Mouse (Mus musculus): ENCODE measurements at regions not wholly inside any gene's neighbourhood (a gene's known extent, or its start where the extent isn't known, plus 50 kb on each side); places are given as distances from the start of the nearest gene placed in this dataset.

- H3K4me3 ChIP-seq (ENCODE audit: low read depth, low read length), result no peak overlapping the region
- H3K9ac ChIP-seq (ENCODE audit: low read depth, low read length), result no peak overlapping the region
- 92% methylated on average over 1 of the region's 1 CpGs for WGBS
- H3K4me2 ChIP-seq (ENCODE audit: low read length), result no peak overlapping the region
- H3K27me3 ChIP-seq (ENCODE audit: control insufficient read depth, insufficient read depth, low read depth, low read length), result no peaks in the 10 kb centered on the region
- H3K4me1 ChIP-seq (ENCODE audit: control insufficient read depth, insufficient read depth, low read length), result no peaks in the 10 kb centered on the region
- H3K9me3 ChIP-seq (replicated peaks; ENCODE audit: control insufficient read depth, low read length, poor library complexity, severe bottlenecking), result no peaks in the 10 kb centered on the region
- no peak overlapping the region for H3K27ac ChIP-seq (ENCODE audit: low read length)
- no peak for ATAC-seq
- no peaks in the 10 kb centered on the region for H3K36me3 ChIP-seq (ENCODE audit: control insufficient read depth, insufficient read depth, low read length)
Measured at GRCm38 (mm10) chr12:71393752-71394151, 84.1 kb downstream of the Dact1 start.

GRCm38 (mm10) chr12:71397456-71397855, 87.8 kb downstream of the Dact1 start:
- 97% methylated on average over 7 of the region's 7 CpGs for WGBS
- no peaks in the 10 kb centered on the region for H3K4me1 ChIP-seq (ENCODE audit: control insufficient read depth, insufficient read depth, low read length)
- H3K4me3 ChIP-seq (ENCODE audit: low read depth, low read length), result no peak overlapping the region

GRCm38 (mm10) chr12:71398701-71399100, 89.0 kb downstream of the Dact1 start:
- H3K27me3 ChIP-seq (ENCODE audit: control insufficient read depth, insufficient read depth, low read depth, low read length), result no peaks in the 10 kb centered on the region
- H3K4me2 ChIP-seq (ENCODE audit: low read length), result no peak overlapping the region
- no peaks in the 10 kb centered on the region for H3K9me3 ChIP-seq (replicated peaks; ENCODE audit: control insufficient read depth, low read length, poor library complexity, severe bottlenecking)
- ATAC-seq, result no peak
- WGBS, result 83% methylated on average over 3 of the region's 3 CpGs
- H3K9ac ChIP-seq (ENCODE audit: low read depth, low read length), result no peak overlapping the region
- H3K27ac ChIP-seq (ENCODE audit: low read length), result no peak overlapping the region
- H3K4me3 ChIP-seq (ENCODE audit: low read depth, low read length), result no peak overlapping the region
- no peaks in the 10 kb centered on the region for H3K4me1 ChIP-seq (ENCODE audit: control insufficient read depth, insufficient read depth, low read length)
- H3K36me3 ChIP-seq (ENCODE audit: control insufficient read depth, insufficient read depth, low read length), result no peaks in the 10 kb centered on the region

More at GRCm38 (mm10) chr12:71397456-71397855, 87.8 kb downstream of the Dact1 start:
- Histone ChIP-seq H3K9ac (ENCODE audit: low read depth, low read length) (no peak overlapping the region), H3K36me3 (ENCODE audit: control insufficient read depth, insufficient read depth, low read length) (no peaks in the 10 kb centered on the region), H3K9me3 (replicated peaks; ENCODE audit: control insufficient read depth, low read length, poor library complexity, severe bottlenecking) (no peaks in the 10 kb centered on the region), H3K27ac (ENCODE audit: low read length) (no peak overlapping the region), H3K27me3 (ENCODE audit: control insufficient read depth, insufficient read depth, low read depth, low read length) (no peaks in the 10 kb centered on the region), H3K4me2 (ENCODE audit: low read length) (no peak overlapping the region)
- no peak for ATAC-seq

- Histone ChIP-seq H3K9me3 (replicated peaks; ENCODE audit: control insufficient read depth, low read length, poor library complexity, severe bottlenecking) (no peaks in the 10 kb centered on the region), H3K4me2 (ENCODE audit: low read length) (no peak overlapping the region), H3K36me3 (ENCODE audit: control insufficient read depth, insufficient read depth, low read length) (no peaks in the 10 kb centered on the region), H3K4me3 (ENCODE audit: low read depth, low read length) (no peak overlapping the region), H3K4me1 (ENCODE audit: control insufficient read depth, insufficient read depth, low read length) (no peaks in the 10 kb centered on the region), H3K27ac (ENCODE audit: low read length) (no peak overlapping the region), H3K27me3 (ENCODE audit: control insufficient read depth, insufficient read depth, low read depth, low read length) (no peaks in the 10 kb centered on the region), H3K9ac (ENCODE audit: low read depth, low read length) (no peak overlapping the region)
- WGBS, result 89% methylated on average over 6 of the region's 6 CpGs
- ATAC-seq, result no peak
Measured at GRCm38 (mm10) chr12:71400201-71400600, 90.5 kb downstream of the Dact1 start.

- H3K4me3 ChIP-seq (ENCODE audit: low read depth, low read length), result no peak overlapping the region
- H3K4me1 ChIP-seq (ENCODE audit: control insufficient read depth, insufficient read depth, low read length), result no peaks in the 10 kb centered on the region
- no peak overlapping the region for H3K9ac ChIP-seq (ENCODE audit: low read depth, low read length)
- 27% methylated on average over 6 of the region's 6 CpGs for WGBS
- no peak overlapping the region for H3K27ac ChIP-seq (ENCODE audit: low read length)
- no peak overlapping the region for H3K4me2 ChIP-seq (ENCODE audit: low read length)
- H3K36me3 ChIP-seq (ENCODE audit: control insufficient read depth, insufficient read depth, low read length), result no peaks in the 10 kb centered on the region
- no peaks in the 10 kb centered on the region for H3K9me3 ChIP-seq (replicated peaks; ENCODE audit: control insufficient read depth, low read length, poor library complexity, severe bottlenecking)
- no peaks in the 10 kb centered on the region for H3K27me3 ChIP-seq (ENCODE audit: control insufficient read depth, insufficient read depth, low read depth, low read length)
- no peak for ATAC-seq
Measured at GRCm38 (mm10) chr12:71401621-71402416, 92.1 kb downstream of the Dact1 start.

- Histone ChIP-seq H3K27me3 (ENCODE audit: control insufficient read depth, insufficient read depth, low read depth, low read length) (no peaks in the 10 kb centered on the region), H3K36me3 (ENCODE audit: control insufficient read depth, insufficient read depth, low read length) (no peaks in the 10 kb centered on the region), H3K27ac (ENCODE audit: low read length) (no peak overlapping the region), H3K9ac (ENCODE audit: low read depth, low read length) (no peak overlapping the region), H3K9me3 (replicated peaks; ENCODE audit: control insufficient read depth, low read length, poor library complexity, severe bottlenecking) (no peaks in the 10 kb centered on the region), H3K4me1 (ENCODE audit: control insufficient read depth, insufficient read depth, low read length) (no peaks in the 10 kb centered on the region), H3K4me2 (ENCODE audit: low read length) (no peak overlapping the region), H3K4me3 (ENCODE audit: low read depth, low read length) (no peak overlapping the region)
- no peak for ATAC-seq
- WGBS, result 72% methylated on average over 3 of the region's 3 CpGs
Measured at GRCm38 (mm10) chr12:71407294-71407693, 97.6 kb downstream of the Dact1 start.

- no peak for ATAC-seq
- WGBS, result 65% methylated on average over 3 of the region's 3 CpGs
- Histone ChIP-seq H3K9me3 (replicated peaks; ENCODE audit: control insufficient read depth, low read length, poor library complexity, severe bottlenecking) (no peaks in the 10 kb centered on the region), H3K4me2 (ENCODE audit: low read length) (no peak overlapping the region), H3K4me3 (ENCODE audit: low read depth, low read length) (no peak overlapping the region), H3K4me1 (ENCODE audit: control insufficient read depth, insufficient read depth, low read length) (no peaks in the 10 kb centered on the region), H3K9ac (ENCODE audit: low read depth, low read length) (no peak overlapping the region), H3K36me3 (ENCODE audit: control insufficient read depth, insufficient read depth, low read length) (no peaks in the 10 kb centered on the region), H3K27me3 (ENCODE audit: control insufficient read depth, insufficient read depth, low read depth, low read length) (no peaks in the 10 kb centered on the region), H3K27ac (ENCODE audit: low read length) (no peak overlapping the region)
Measured at GRCm38 (mm10) chr12:71408396-71409050, 98.8 kb downstream of the Dact1 start.

- no peak for ATAC-seq
- no peaks in the 10 kb centered on the region for H3K27me3 ChIP-seq (ENCODE audit: control insufficient read depth, insufficient read depth, low read depth, low read length)
- 85% methylated on average over 3 of the region's 3 CpGs for WGBS
- no peak overlapping the region for H3K27ac ChIP-seq (ENCODE audit: low read length)
- no peaks in the 10 kb centered on the region for H3K9me3 ChIP-seq (replicated peaks; ENCODE audit: control insufficient read depth, low read length, poor library complexity, severe bottlenecking)
- H3K4me3 ChIP-seq (ENCODE audit: low read depth, low read length), result no peak overlapping the region
- H3K4me1 ChIP-seq (ENCODE audit: control insufficient read depth, insufficient read depth, low read length), result no peaks in the 10 kb centered on the region
- H3K36me3 ChIP-seq (ENCODE audit: control insufficient read depth, insufficient read depth, low read length), result no peaks in the 10 kb centered on the region
- H3K4me2 ChIP-seq (ENCODE audit: low read length), result no peak overlapping the region
- no peak overlapping the region for H3K9ac ChIP-seq (ENCODE audit: low read depth, low read length)
Measured at GRCm38 (mm10) chr12:71412331-71412730, 102.6 kb downstream of the Dact1 start.

GRCm38 (mm10) chr12:71416968-71417367, 107.3 kb downstream of the Dact1 start:
- Histone ChIP-seq H3K4me3 (ENCODE audit: low read depth, low read length) (no peak overlapping the region), H3K9me3 (replicated peaks; ENCODE audit: control insufficient read depth, low read length, poor library complexity, severe bottlenecking) (no peaks in the 10 kb centered on the region), H3K4me1 (ENCODE audit: control insufficient read depth, insufficient read depth, low read length) (no peaks in the 10 kb centered on the region), H3K9ac (ENCODE audit: low read depth, low read length) (no peak overlapping the region), H3K27ac (ENCODE audit: low read length) (no peak overlapping the region), H3K27me3 (ENCODE audit: control insufficient read depth, insufficient read depth, low read depth, low read length) (no peaks in the 10 kb centered on the region), H3K4me2 (ENCODE audit: low read length) (no peak overlapping the region), H3K36me3 (ENCODE audit: control insufficient read depth, insufficient read depth, low read length) (no peaks in the 10 kb centered on the region)
- WGBS, result 79% methylated on average over 2 of the region's 2 CpGs
- ATAC-seq, result no peak
